Mouse (Mus musculus): Measurements from ENCODE around the gene Srsf9. TPM values are rescaled to one million over a fixed set of nuclear protein-coding genes. Genes with fewer than 3 reads are reported as not detected.

Gene Srsf9
- polyA plus RNA-seq, 1 experiment from 2014 or later = 123 TPM

DNA sequence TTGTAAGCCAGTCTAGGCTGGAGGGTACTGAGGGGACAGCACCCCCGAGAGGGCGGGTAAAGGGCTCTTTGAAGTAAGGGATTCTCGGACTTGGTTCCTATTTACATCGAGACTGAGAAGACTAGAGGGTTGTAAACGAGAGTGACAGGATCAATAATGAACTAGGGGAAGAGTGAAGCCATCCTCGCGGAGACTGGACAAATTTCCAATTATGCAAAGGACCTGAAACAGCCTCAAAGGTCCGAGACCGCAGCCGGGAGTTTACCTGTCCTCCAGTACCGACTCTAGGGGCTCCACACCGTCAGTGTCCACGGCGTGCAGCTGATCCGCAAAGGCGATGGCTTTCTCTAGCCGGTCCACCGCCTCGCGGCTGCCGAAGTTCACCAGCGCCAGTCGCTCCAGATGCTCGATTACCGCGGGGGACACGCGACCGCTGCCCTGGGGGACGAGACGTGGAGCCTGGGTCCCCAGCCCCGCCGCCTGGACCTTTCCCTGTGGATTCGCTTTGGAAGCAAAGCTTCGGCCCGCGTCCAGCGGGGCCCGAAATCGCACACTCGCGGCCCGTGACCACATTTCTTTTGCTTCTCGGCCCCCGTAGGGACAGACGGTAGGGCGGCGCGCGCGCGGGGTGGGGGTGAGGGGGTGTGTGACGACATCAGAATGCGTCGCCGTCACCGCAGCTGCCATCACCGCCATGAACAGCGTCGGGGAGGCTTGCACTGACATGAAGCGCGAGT, 13.8 kb downstream of the Srsf9 start, which contains the start of the genes Gatc and Triap1:
TSS of gene Gatc (minus strand) at position 602 of the 737 bp plus-strand sequence.
TSS of gene Triap1 (plus strand) at position 649 of the 737 bp plus-strand sequence.
- Histone ChIP-seq H3K4me2 (ENCODE audit: low read depth, low read length) (peak within 1 kb of the TSS; percentile 55), H3K27me3 (ENCODE audit: control insufficient read depth, insufficient read depth, low read length) (no peaks in the 10 kb centered on the region), H3K9ac (replicated peaks; ENCODE audit: low read depth, low read length) (peak within 1 kb of the TSS; percentile 82), H3K4me1 (ENCODE audit: control insufficient read depth, insufficient read depth, low read length) (peaks cover 8% of the 10 kb centered on the region), H3K9me3 (ENCODE audit: control insufficient read depth, low read length) (no peaks in the 10 kb centered on the region), H3K36me3 (ENCODE audit: control insufficient read depth, insufficient read depth, low read length) (peaks cover 25% of the 10 kb centered on the region), H3K4me3 (ENCODE audit: low read depth, low read length) (peak within 1 kb of the TSS; percentile 69), H3K27ac (ENCODE audit: low read depth, low read length) (peak within 1 kb of the TSS; percentile 86)
- under 1% methylated on average over 61 of the region's 62 CpGs for WGBS
- ATAC-seq (ENCODE audit: low read depth) = peak; percentile 91

DNA sequence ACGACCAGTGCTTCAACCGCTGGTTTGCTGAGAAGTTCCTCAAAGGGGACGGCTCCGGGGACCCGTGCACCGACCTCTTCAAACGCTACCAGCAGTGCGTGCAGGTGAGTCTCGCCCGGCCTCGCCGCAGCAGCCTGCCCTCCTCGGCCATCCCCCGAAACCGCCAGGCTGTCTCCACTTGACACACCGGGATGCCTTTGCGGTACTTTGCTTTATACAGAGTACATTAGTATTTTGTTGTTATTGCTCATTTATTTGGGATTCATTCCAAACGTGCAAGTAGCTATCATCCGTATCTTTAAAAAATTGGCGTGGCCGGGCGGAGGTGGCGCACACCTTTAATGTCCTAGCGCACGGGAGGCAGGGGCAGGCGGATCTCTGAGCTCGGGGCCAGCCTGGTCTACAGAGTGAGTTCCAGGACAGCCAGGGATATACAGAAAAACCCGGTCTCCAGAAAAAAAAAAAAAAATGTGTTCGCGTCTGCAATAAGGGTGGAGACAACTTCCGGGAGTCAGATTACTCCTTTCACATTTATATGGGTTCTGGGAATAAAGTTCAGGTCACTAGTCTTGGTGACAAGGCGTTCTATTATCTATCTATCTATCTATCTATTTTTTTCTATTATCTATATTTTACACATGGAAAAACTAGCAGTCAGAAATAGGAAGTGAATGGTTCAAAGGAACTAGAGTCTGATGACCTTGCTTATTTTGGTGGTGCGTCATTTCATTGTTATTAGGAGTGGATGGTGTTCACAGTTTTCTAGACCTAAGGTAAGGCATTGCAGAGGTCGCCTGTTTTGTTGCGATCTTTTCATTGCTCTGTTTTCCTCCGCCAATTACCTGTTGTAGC, 14.6 kb downstream of the Srsf9 start:
- H3K4me1 ChIP-seq (ENCODE audit: control insufficient read depth, insufficient read depth, low read length) = peaks cover 8% of the 10 kb centered on the region
- peaks cover 20% of the 10 kb centered on the region for H3K36me3 ChIP-seq (ENCODE audit: control insufficient read depth, insufficient read depth, low read length)
- H3K4me2 ChIP-seq (ENCODE audit: low read depth, low read length) = peak overlapping the region; percentile 55
- peak overlapping the region; percentile 69 for H3K4me3 ChIP-seq (ENCODE audit: low read depth, low read length)
- H3K27ac ChIP-seq (ENCODE audit: low read depth, low read length) = peak overlapping the region; percentile 86; the same call in 1 of the 2 replicates
- peak overlapping the region; percentile 82 for H3K9ac ChIP-seq (replicated peaks; ENCODE audit: low read depth, low read length)
- H3K27me3 ChIP-seq (ENCODE audit: control insufficient read depth, insufficient read depth, low read length) = no peaks in the 10 kb centered on the region
- ATAC-seq (ENCODE audit: low read depth) = peak; percentile 47; the same call in 1 of the 2 replicates
- no peaks in the 10 kb centered on the region for H3K9me3 ChIP-seq (ENCODE audit: control insufficient read depth, low read length)
- 12% methylated on average over 36 of the region's 36 CpGs for WGBS

GRCm38 (mm10) chr5:115347564-115347963, 20.6 kb downstream of the Srsf9 start:
- ATAC-seq (ENCODE audit: low read depth) = 0 out of 2 replicates have a peak, but pooled peaks have one; percentile 25
- no peak overlapping the region for H3K9ac ChIP-seq (replicated peaks; ENCODE audit: low read depth, low read length)
- no peak overlapping the region for H3K27ac ChIP-seq (ENCODE audit: low read depth, low read length)
- H3K9me3 ChIP-seq (ENCODE audit: control insufficient read depth, low read length) = no peaks in the 10 kb centered on the region
- H3K27me3 ChIP-seq (ENCODE audit: control insufficient read depth, insufficient read depth, low read length) = no peaks in the 10 kb centered on the region
- WGBS = 1% methylated on average over 5 of the region's 5 CpGs
- H3K36me3 ChIP-seq (ENCODE audit: control insufficient read depth, insufficient read depth, low read length) = peaks cover 20% of the 10 kb centered on the region
- peaks cover 15% of the 10 kb centered on the region for H3K4me1 ChIP-seq (ENCODE audit: control insufficient read depth, insufficient read depth, low read length)
- H3K4me3 ChIP-seq (ENCODE audit: low read depth, low read length) = peak overlapping the region; percentile 88
- H3K4me2 ChIP-seq (ENCODE audit: low read depth, low read length) = peak overlapping the region; percentile 99

DNA sequence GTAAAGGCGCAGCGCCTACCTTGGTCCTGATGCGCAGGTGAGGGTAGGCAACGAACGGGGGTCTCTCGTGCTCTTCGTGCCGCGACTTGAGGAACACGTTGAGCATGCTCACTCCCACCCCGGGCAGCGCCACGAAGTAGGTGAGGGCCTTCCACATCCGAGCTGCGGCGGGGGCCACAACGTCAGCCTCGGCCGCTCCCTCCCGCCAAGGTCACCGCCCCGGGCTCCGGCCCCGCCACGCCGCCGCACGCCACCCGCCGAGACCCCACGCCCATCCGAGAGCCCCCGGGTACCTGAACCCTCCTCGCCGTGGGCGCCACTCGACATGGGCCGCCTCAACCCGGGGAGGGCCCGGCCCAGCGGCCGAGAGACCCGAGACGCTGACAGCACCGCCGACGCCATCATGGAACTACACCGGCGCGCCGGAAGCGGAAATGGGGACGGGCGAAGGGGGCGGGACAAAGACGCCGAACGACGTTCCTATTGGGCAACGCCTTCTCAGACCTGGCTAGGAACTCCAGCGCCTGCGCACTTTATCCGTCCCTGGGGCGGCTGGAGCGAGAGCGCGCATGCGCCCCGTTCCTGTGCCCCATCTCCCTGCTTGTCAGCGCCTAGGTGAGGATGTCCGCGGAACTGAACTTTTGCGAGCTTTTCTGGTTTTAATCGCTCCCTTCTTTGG, 21.7 kb downstream of the Srsf9 start, which contains the start of gene Cox6a1:
TSS of gene Cox6a1 (minus strand) at position 436 of the 679 bp plus-strand sequence.
- Histone ChIP-seq H3K9me3 (ENCODE audit: control insufficient read depth, low read length) (no peaks in the 10 kb centered on the region), H3K4me1 (ENCODE audit: control insufficient read depth, insufficient read depth, low read length) (peaks cover 15% of the 10 kb centered on the region), H3K9ac (replicated peaks; ENCODE audit: low read depth, low read length) (peak within 1 kb of the TSS; percentile 76), H3K27me3 (ENCODE audit: control insufficient read depth, insufficient read depth, low read length) (no peaks in the 10 kb centered on the region), H3K36me3 (ENCODE audit: control insufficient read depth, insufficient read depth, low read length) (peaks cover 17% of the 10 kb centered on the region), H3K27ac (ENCODE audit: low read depth, low read length) (peak within 1 kb of the TSS; percentile 74), H3K4me3 (ENCODE audit: low read depth, low read length) (peak within 1 kb of the TSS; percentile 88), H3K4me2 (ENCODE audit: low read depth, low read length) (peak within 1 kb of the TSS; percentile 99)
- WGBS = under 1% methylated on average over 73 of the region's 74 CpGs
- ATAC-seq (ENCODE audit: low read depth) = peak; percentile 94

DNA sequence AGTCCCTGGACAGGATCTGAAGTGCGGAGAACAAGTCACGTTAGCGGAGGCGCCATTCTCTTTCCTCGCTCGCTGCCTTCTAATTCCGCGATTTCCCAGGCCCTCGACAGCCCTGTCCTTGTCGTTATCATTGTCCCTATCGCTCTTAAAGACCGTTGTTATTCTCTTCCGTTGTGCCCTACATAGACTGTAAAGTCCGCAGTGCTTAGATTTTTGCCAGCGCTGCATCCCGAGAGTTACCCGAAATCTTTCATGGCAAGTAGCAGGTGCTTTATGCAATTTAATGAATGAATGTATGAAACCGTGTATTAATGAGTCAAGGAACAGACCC, 22.2 kb downstream of the Srsf9 start:
- peak overlapping the region; percentile 59 for H3K4me2 ChIP-seq (ENCODE audit: low read depth, low read length)
- peaks cover 15% of the 10 kb centered on the region for H3K4me1 ChIP-seq (ENCODE audit: control insufficient read depth, insufficient read depth, low read length)
- peaks cover 12% of the 10 kb centered on the region for H3K36me3 ChIP-seq (ENCODE audit: control insufficient read depth, insufficient read depth, low read length)
- ATAC-seq (ENCODE audit: low read depth) = peak; percentile 36; the same call in 1 of the 2 replicates
- WGBS = under 1% methylated on average over 18 of the region's 18 CpGs
- H3K9ac ChIP-seq (replicated peaks; ENCODE audit: low read depth, low read length) = peak overlapping the region; percentile 57; the same call in 1 of the 2 replicates
- H3K4me3 ChIP-seq (ENCODE audit: low read depth, low read length) = peak overlapping the region; percentile 88
- H3K27ac ChIP-seq (ENCODE audit: low read depth, low read length) = peak overlapping the region; percentile 74
- no peaks in the 10 kb centered on the region for H3K9me3 ChIP-seq (ENCODE audit: control insufficient read depth, low read length)
- no peaks in the 10 kb centered on the region for H3K27me3 ChIP-seq (ENCODE audit: control insufficient read depth, insufficient read depth, low read length)

DNA sequence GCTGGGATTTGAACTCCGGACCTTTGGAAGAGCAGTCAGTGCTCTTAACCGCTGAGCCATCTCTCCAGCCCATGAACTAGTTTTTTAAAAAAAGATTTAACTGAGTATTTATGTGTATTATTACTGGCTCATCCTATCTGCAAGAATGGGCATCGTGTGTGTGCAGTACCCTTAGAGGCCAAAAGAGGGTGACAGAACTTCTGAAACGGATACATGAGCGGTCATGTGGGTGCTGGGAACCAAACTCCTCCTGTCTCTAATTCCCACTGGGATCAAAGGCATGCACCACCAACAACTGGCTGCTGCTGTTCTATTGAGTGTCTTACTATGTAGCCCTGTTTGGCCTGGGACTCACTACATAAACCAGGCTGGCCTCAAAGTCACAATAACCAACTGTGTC, 24.4 kb downstream of the Srsf9 start:
- WGBS = 83% methylated on average over 5 of the region's 5 CpGs
- no peak overlapping the region for H3K9ac ChIP-seq (replicated peaks; ENCODE audit: low read depth, low read length)
- H3K4me3 ChIP-seq (ENCODE audit: low read depth, low read length) = no peak overlapping the region
- no peaks in the 10 kb centered on the region for H3K27me3 ChIP-seq (ENCODE audit: control insufficient read depth, insufficient read depth, low read length)
- H3K4me1 ChIP-seq (ENCODE audit: control insufficient read depth, insufficient read depth, low read length) = peaks cover 15% of the 10 kb centered on the region
- no peak overlapping the region for H3K27ac ChIP-seq (ENCODE audit: low read depth, low read length)
- no peak overlapping the region for H3K4me2 ChIP-seq (ENCODE audit: low read depth, low read length)
- no peaks in the 10 kb centered on the region for H3K36me3 ChIP-seq (ENCODE audit: control insufficient read depth, insufficient read depth, low read length)
- ATAC-seq (ENCODE audit: low read depth) = no peak
- H3K9me3 ChIP-seq (ENCODE audit: control insufficient read depth, low read length) = no peaks in the 10 kb centered on the region

DNA sequence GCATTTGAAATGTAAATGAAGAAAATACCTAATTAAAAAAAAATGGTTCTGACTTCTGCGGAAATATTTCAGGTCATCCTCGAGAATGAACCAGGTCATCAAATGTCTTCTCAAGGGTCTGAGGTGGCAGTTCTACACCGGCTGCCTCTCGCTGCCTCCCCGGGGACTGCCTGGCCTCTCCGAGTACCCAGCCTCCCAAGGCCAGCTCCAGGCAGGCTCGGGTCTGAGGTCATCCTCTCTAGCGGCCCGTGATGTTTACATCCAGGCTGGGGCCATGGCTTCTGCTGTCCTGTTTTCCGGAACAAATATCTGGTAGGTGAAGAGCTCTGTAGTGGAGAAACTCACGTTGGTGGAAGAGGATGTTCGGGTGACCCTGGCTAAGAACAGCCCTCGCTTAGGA, 28.1 kb downstream of the Srsf9 start:
- Histone ChIP-seq H3K27me3 (ENCODE audit: control insufficient read depth, insufficient read depth, low read length) (no peaks in the 10 kb centered on the region), H3K4me2 (ENCODE audit: low read depth, low read length) (no peak overlapping the region), H3K9ac (replicated peaks; ENCODE audit: low read depth, low read length) (no peak overlapping the region), H3K9me3 (ENCODE audit: control insufficient read depth, low read length) (no peaks in the 10 kb centered on the region), H3K4me3 (ENCODE audit: low read depth, low read length) (no peak overlapping the region), H3K4me1 (ENCODE audit: control insufficient read depth, insufficient read depth, low read length) (no peaks in the 10 kb centered on the region), H3K27ac (ENCODE audit: low read depth, low read length) (no peak overlapping the region), H3K36me3 (ENCODE audit: control insufficient read depth, insufficient read depth, low read length) (no peaks in the 10 kb centered on the region)
- no peak for ATAC-seq (ENCODE audit: low read depth)
- 70% methylated on average over 13 of the region's 13 CpGs for WGBS

DNA sequence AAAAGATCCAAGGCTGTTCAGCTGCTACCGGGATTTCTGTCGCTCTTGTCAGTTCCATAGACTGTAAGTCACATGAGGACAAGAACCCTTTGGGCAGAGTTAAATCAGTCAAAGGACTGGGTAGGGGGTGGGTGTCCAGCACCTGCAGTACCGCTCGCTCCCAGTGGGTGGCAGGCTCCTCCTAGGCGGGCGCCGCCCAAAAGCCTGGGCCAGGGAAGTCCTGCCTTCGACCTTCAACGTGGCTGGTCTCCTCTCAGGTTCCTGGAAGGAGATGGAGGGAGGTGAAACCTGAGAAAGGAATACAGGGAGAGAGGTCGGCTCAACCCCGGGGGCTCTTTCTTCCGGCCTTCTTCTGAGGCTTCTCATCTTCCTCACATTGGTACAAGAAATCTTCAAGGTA, 31.9 kb downstream of the Srsf9 start:
- H3K4me2 ChIP-seq (ENCODE audit: low read depth, low read length) = no peak overlapping the region
- no peaks in the 10 kb centered on the region for H3K4me1 ChIP-seq (ENCODE audit: control insufficient read depth, insufficient read depth, low read length)

More for the DNA sequence above, 31.9 kb downstream of the Srsf9 start:
- Histone ChIP-seq H3K4me3 (ENCODE audit: low read depth, low read length) (no peak overlapping the region), H3K9ac (replicated peaks; ENCODE audit: low read depth, low read length) (no peak overlapping the region), H3K9me3 (ENCODE audit: control insufficient read depth, low read length) (no peaks in the 10 kb centered on the region), H3K27me3 (ENCODE audit: control insufficient read depth, insufficient read depth, low read length) (no peaks in the 10 kb centered on the region), H3K27ac (ENCODE audit: low read depth, low read length) (no peak overlapping the region), H3K36me3 (ENCODE audit: control insufficient read depth, insufficient read depth, low read length) (no peaks in the 10 kb centered on the region)
- 4% methylated on average over 12 of the region's 12 CpGs for WGBS
- no peak for ATAC-seq (ENCODE audit: low read depth)
